Mouse (Mus musculus): Measurements from ENCODE around the gene Palld. TPM values are rescaled to one million over a fixed set of nuclear protein-coding genes. Genes with fewer than 3 reads are reported as not detected.

Gene Palld
- total and polyA plus RNA-seq, 3 experiments: 0.87 to 7.1 (median 2.6) TPM

- 0 out of 4 replicates have a peak, but pooled peaks cover 0 to 9% of the 10 kb centered on the region in 2 experiments for H3K4me1 ChIP-seq (ENCODE audit: control insufficient read depth in 1 of 2, insufficient read depth in 2 of 2)
- peaks cover 3 to 37% of the 10 kb centered on the region in 2 experiments for H3K36me3 ChIP-seq (replicated peaks in 1 of 2; ENCODE audit: control insufficient read depth in 1 of 2, insufficient read depth in 1 of 2, low read length in 1 of 2)
- no peaks in the 10 kb centered on the region for H3K79me2 ChIP-seq (replicated peaks; ENCODE audit: control insufficient read depth, extremely low read depth, insufficient read depth, poor library complexity, severe bottlenecking)
- H3K9ac ChIP-seq (ENCODE audit: insufficient read depth, low read depth): no peak overlapping the region
- no peak overlapping the region for H3K4me2 ChIP-seq (ENCODE audit: insufficient read depth, low read depth, poor library complexity, severe bottlenecking)
- no peak overlapping the region for H3K27ac ChIP-seq (ENCODE audit: insufficient read depth, low read depth)
- H3K27me3 ChIP-seq (replicated peaks): no peaks in the 10 kb centered on the region
- TF ChIP-seq SMC3 (IDR thresholded peaks at IDR 0.05; ENCODE audit: low read depth, low read length): peak; percentile 40
- TF ChIP-seq MAFK (IDR thresholded peaks at IDR 0.05; ENCODE audit: insufficient replicate concordance, low read length): no peak
- no peak for TF ChIP-seq GABPA (IDR thresholded peaks at IDR 0.05; ENCODE audit: insufficient replicate concordance, low read depth, low read length)
- peak; percentile 15 for TF ChIP-seq RAD21 (IDR thresholded peaks at IDR 0.05; ENCODE audit: low read depth, low read length)
- TF ChIP-seq UBTF (IDR thresholded peaks at IDR 0.05; ENCODE audit: low read depth, low read length): no peak
- peak in 1 of 2 experiments; percentile 61; a peak in 3 of 4 replicates for TF ChIP-seq CTCF (conservative IDR thresholded peaks at IDR 0.05 in 1 of 2, IDR thresholded peaks at IDR 0.05 in 1 of 2; ENCODE audit: low read depth in 2 of 2, low read length in 2 of 2)
- no peak for TF ChIP-seq IRF4 (IDR thresholded peaks at IDR 0.05; ENCODE audit: low read depth, low read length)
- no peak for TF ChIP-seq MXI1 (IDR thresholded peaks at IDR 0.05; ENCODE audit: low read depth, low read length)
- no peak overlapping the region for H3K4me3 ChIP-seq (replicated peaks in 1 of 3; ENCODE audit: low read depth in 2 of 3, low read length in 2 of 3, poor library complexity in 1 of 3)
- dilution Hi-C loops (cut with MboI; ENCODE audit: extremely low pct_ligation_motif_present, extremely low pct_unique_long_range_greater_than_20kb, low sequenced_read_pairs): no loop called here
- DNase-seq (ENCODE audit: extremely low read depth): peak; percentile 24
- in situ Hi-C loops (cut with MboI; ENCODE audit: low pct_ligation_motif_present, low pct_unique_long_range_greater_than_20kb, low sequenced_read_pairs): loop anchor here (10.0 kb wide), 1 partner anchor 163 kb away; no protein-coding TSS in a partner anchor
- no peaks in the 10 kb centered on the region for H3K9me3 ChIP-seq (replicated peaks; ENCODE audit: low read length)
Measured at GRCm38 (mm10) chr8:61531944-61532795, 370.3 kb downstream of the Palld start.

DNA sequence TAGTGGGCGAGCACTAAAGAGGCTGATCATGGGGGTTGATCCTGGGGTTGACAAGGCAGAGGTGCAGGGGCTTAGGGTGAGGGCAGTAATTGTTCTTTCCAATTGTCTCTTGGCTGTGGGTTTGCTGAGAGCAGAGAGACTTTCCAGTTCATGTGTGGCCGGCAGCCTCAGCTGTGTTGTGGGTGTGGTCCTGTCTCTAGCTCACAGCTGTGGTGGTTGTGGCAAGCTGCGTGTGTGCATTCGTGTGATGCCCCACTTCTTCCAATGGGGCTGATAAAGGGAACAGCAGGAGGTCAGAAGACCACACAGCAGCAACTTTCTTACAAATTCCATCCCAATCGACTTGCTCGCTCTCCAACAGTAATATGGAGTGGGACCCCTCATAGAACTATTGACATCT, 373.8 kb downstream of the Palld start:
- in situ Hi-C loops (cut with MboI; ENCODE audit: low pct_ligation_motif_present, low pct_unique_long_range_greater_than_20kb, low sequenced_read_pairs): loop anchor here (5.0 kb wide), 1 partner anchor 344 kb away; no protein-coding TSS in a partner anchor
- peaks cover 0 to 36% of the 10 kb centered on the region in 2 experiments for H3K36me3 ChIP-seq (replicated peaks in 1 of 2; ENCODE audit: control insufficient read depth in 1 of 2, insufficient read depth in 1 of 2, low read length in 1 of 2)

More for the DNA sequence above, 373.8 kb downstream of the Palld start:
- Histone ChIP-seq H3K9me3 (replicated peaks; ENCODE audit: low read length) (no peaks in the 10 kb centered on the region), H3K27ac (ENCODE audit: insufficient read depth, low read depth) (no peak overlapping the region), H3K27me3 (replicated peaks) (no peaks in the 10 kb centered on the region), H3K4me2 (ENCODE audit: insufficient read depth, low read depth, poor library complexity, severe bottlenecking) (no peak overlapping the region), H3K4me3 (replicated peaks in 1 of 3; ENCODE audit: low read depth in 2 of 3, low read length in 2 of 3, poor library complexity in 1 of 3) (no peak overlapping the region), H3K79me2 (replicated peaks; ENCODE audit: control insufficient read depth, extremely low read depth, insufficient read depth, poor library complexity, severe bottlenecking) (no peaks in the 10 kb centered on the region), H3K4me1 (ENCODE audit: control insufficient read depth in 1 of 2, insufficient read depth in 2 of 2) (0 out of 4 replicates have a peak, but pooled peaks cover 0 to 4% of the 10 kb centered on the region in 2 experiments), H3K9ac (ENCODE audit: insufficient read depth, low read depth) (no peak overlapping the region)
- dilution Hi-C loops (cut with MboI; ENCODE audit: extremely low pct_ligation_motif_present, extremely low pct_unique_long_range_greater_than_20kb, low sequenced_read_pairs): no loop called here
- TF ChIP-seq USF1 (IDR thresholded peaks at IDR 0.05; ENCODE audit: low read depth, low read length): no peak
- no peak for TF ChIP-seq E2F4 (IDR thresholded peaks at IDR 0.05; ENCODE audit: insufficient replicate concordance, low read depth, low read length)
- no peak for TF ChIP-seq UBTF (IDR thresholded peaks at IDR 0.05; ENCODE audit: low read depth, low read length)
- TF ChIP-seq EP300 (IDR thresholded peaks at IDR 0.05; ENCODE audit: low read length): no peak
- no peak for TF ChIP-seq NRF1 (IDR thresholded peaks at IDR 0.05; ENCODE audit: low read depth, low read length)
- TF ChIP-seq CHD2 (IDR thresholded peaks at IDR 0.05; ENCODE audit: low read length): no peak
- no peak for TF ChIP-seq ZNF384 (IDR thresholded peaks at IDR 0.05; ENCODE audit: low read depth, low read length)
- no peak for TF ChIP-seq ZMIZ1 (IDR thresholded peaks at IDR 0.05; ENCODE audit: low read depth, low read length)
- no peak for TF ChIP-seq GABPA (IDR thresholded peaks at IDR 0.05; ENCODE audit: insufficient replicate concordance, low read depth, low read length)
- no peak for TF ChIP-seq TBP (conservative IDR thresholded peaks at IDR 0.05; ENCODE audit: low read depth, low read length)
- no peak for TF ChIP-seq SIN3A (IDR thresholded peaks at IDR 0.05; ENCODE audit: low read length)
- TF ChIP-seq SMC3 (IDR thresholded peaks at IDR 0.05; ENCODE audit: low read depth, low read length): no peak
- TF ChIP-seq BHLHE40 (IDR thresholded peaks at IDR 0.05; ENCODE audit: low read depth, low read length): no peak
- no peak for TF ChIP-seq MAFK (IDR thresholded peaks at IDR 0.05; ENCODE audit: insufficient replicate concordance, low read length)
- TF ChIP-seq MAZ (IDR thresholded peaks at IDR 0.05; ENCODE audit: low read depth, low read length): no peak
- TF ChIP-seq RCOR1 (conservative IDR thresholded peaks at IDR 0.05; ENCODE audit: low read depth, low read length): no peak
- no peak for TF ChIP-seq ELF1 (IDR thresholded peaks at IDR 0.05; ENCODE audit: low read depth, low read length)
- no peak for TF ChIP-seq KAT2A (IDR thresholded peaks at IDR 0.05; ENCODE audit: insufficient replicate concordance, low read length)
- no peak for TF ChIP-seq HCFC1 (IDR thresholded peaks at IDR 0.05; ENCODE audit: low read depth, low read length)
- DNase-seq (ENCODE audit: extremely low read depth): no peak
